Mouse (Mus musculus) liver, adult 2 months (tissue): ENCODE data around the gene Cdc25b.

Source experiments
- CTCF ChIP-seq: fragments of 200-500 bp; IDR thresholded peaks from 2 replicates; pipeline ENCODE4 v1.5.1; 2011; ENCODE audit warnings: low read depth, low read length, control low read depth
- POLR2A ChIP-seq: fragments of 200-500 bp; IDR thresholded peaks from 2 replicates; pipeline ENCODE4 v1.6.1; 2011; ENCODE audit warnings: low read length, control low read depth; ENCODE audit not compliant: insufficient read depth; ENCODE audit errors: extremely low read depth

GRCm38 (mm10) chr2:131233307-131234126 lies 46.8 kb downstream of the Cdc25b start, which contains the start of gene Mavs:
- TF ChIP-seq POLR2A: peak; percentile 80
- no peak for TF ChIP-seq CTCF
